14 mouse cellular contexts compared by ENCODE assay signal in genomic region chr1:179705154-179705553, GRCm38 (mm10). TPM values are rescaled to one million over a fixed set of nuclear protein-coding genes. Genes with fewer than 3 reads are reported as not detected.
DNase-seq lines count a peak whose midpoint lies in the region; ATAC-seq and TF ChIP-seq lines count a peak whose summit lies in the region.
"Had no signal": no experiment of that assay in that cellular context is flagged by ENCODE, and none has a peak within 500 bp of the region (broad histone marks: within the 10 kb centered on the region; RNA-seq: fewer than 3 reads in every experiment).

No protein-coding gene starts in this region.

- ATAC-seq in intestine, embryonic 16.5 days, result no peak
- ATAC-seq: CD4-positive, CD25-positive, alpha-beta regulatory T cell, adult 4 months had no signal

- no peak overlapping the region for H3K4me3 ChIP-seq in layer of hippocampus, adult 2 months
- H3K4me3 ChIP-seq in limb, embryonic 10.5 days, result no peak overlapping the region
- no peak overlapping the region for H3K4me3 ChIP-seq in intestine, embryonic 16.5 days (ENCODE audit: low read length)
- H3K4me3 ChIP-seq: heart, embryonic 13.5 days; limb, embryonic 12.5 days; megakaryocyte, embryonic 14.5 days; neural tube, embryonic 13.5 days; stomach, embryonic 15.5 days had no signal

- WGBS in limb, embryonic 10.5 days, result 93% methylated on average over 6 of the region's 6 CpGs
- WGBS in intestine, embryonic 16.5 days, result 88% methylated on average over 6 of the region's 6 CpGs

- peak; percentile 54 to 60 for DNase-seq in left cerebral cortex, adult 18-20 months (ENCODE audit: low spot score in 2 of 2)
- DNase-seq in left cerebral cortex, adult 11 months (ENCODE audit: low spot score), result no peak
- peak; percentile 47 for DNase-seq in fat pad, adult 2 months (ENCODE audit: extremely low read depth, low read depth, low spot score)
- peak; percentile 59 to 63 for DNase-seq in layer of hippocampus, adult 2 months (ENCODE audit: low spot score in 2 of 2)
- peak; percentile 58 to 81 for DNase-seq in right cerebral cortex, postnatal 10 days (ENCODE audit: low spot score in 2 of 2)
- no peak for DNase-seq in limb, embryonic 10.5 days (ENCODE audit: low spot score)
- no peak for DNase-seq in kidney, adult 8-10 months

- H3K4me1 ChIP-seq in limb, embryonic 10.5 days, result no peaks in the 10 kb centered on the region
- no peaks in the 10 kb centered on the region for H3K4me1 ChIP-seq in intestine, embryonic 16.5 days (ENCODE audit: control insufficient read depth, insufficient read depth, low read length)
- H3K4me1 ChIP-seq: limb, embryonic 12.5 days; neural tube, embryonic 13.5 days; stomach, embryonic 15.5 days had no signal

- H3K4me2 ChIP-seq in intestine, embryonic 16.5 days (ENCODE audit: low read depth, low read length), result no peak overlapping the region
- H3K4me2 ChIP-seq: heart, embryonic 13.5 days; limb, embryonic 12.5 days; neural tube, embryonic 13.5 days; stomach, embryonic 15.5 days had no signal

- no peak for TF ChIP-seq CTCF in layer of hippocampus, adult 2 months (conservative IDR thresholded peaks at IDR 0.05)

- H3K9me3 ChIP-seq in limb, embryonic 10.5 days (replicated peaks), result no peaks in the 10 kb centered on the region
- no peaks in the 10 kb centered on the region for H3K9me3 ChIP-seq in intestine, embryonic 16.5 days (ENCODE audit: control insufficient read depth, low read length)
- H3K9me3 ChIP-seq: heart, embryonic 13.5 days; limb, embryonic 12.5 days; megakaryocyte, embryonic 14.5 days; neural tube, embryonic 13.5 days; stomach, embryonic 15.5 days had no signal

- no peaks in the 10 kb centered on the region for H3K36me3 ChIP-seq in limb, embryonic 10.5 days
- no peaks in the 10 kb centered on the region for H3K36me3 ChIP-seq in intestine, embryonic 16.5 days (ENCODE audit: control insufficient read depth, insufficient read depth, low read length)
- H3K36me3 ChIP-seq: heart, embryonic 13.5 days; limb, embryonic 12.5 days; neural tube, embryonic 13.5 days; stomach, embryonic 15.5 days had no signal

- peak overlapping the region; percentile 79 for H3K27ac ChIP-seq in layer of hippocampus, adult 2 months
- no peak overlapping the region for H3K27ac ChIP-seq in limb, embryonic 10.5 days
- no peak overlapping the region for H3K27ac ChIP-seq in intestine, embryonic 16.5 days (ENCODE audit: low read length)
- H3K27ac ChIP-seq: heart, embryonic 13.5 days; limb, embryonic 12.5 days; neural tube, embryonic 13.5 days; stomach, embryonic 15.5 days had no signal

- no peak overlapping the region for H3K9ac ChIP-seq in intestine, embryonic 16.5 days (ENCODE audit: low read depth, low read length)
- H3K9ac ChIP-seq: heart, embryonic 13.5 days; limb, embryonic 12.5 days; neural tube, embryonic 13.5 days; stomach, embryonic 15.5 days had no signal

- no peaks in the 10 kb centered on the region for H3K27me3 ChIP-seq in limb, embryonic 10.5 days (ENCODE audit: low read depth, poor library complexity, severe bottlenecking)
- 0 out of 2 replicates have a peak, but pooled peaks cover 2% of the 10 kb centered on the region for H3K27me3 ChIP-seq in intestine, embryonic 16.5 days (replicated peaks; ENCODE audit: control insufficient read depth, insufficient read depth, low read length)
- H3K27me3 ChIP-seq: heart, embryonic 13.5 days; limb, embryonic 12.5 days; neural tube, embryonic 13.5 days; stomach, embryonic 15.5 days had no signal

RNA-seq across cellular contexts. Expression of gene Sccpdh, which starts 37.1 kb away (rescaled TPM):
- 10 to 100 TPM; 62.2 to 62.4 TPM for total RNA-seq in left cerebral cortex, adult 18-20 months (2021)
- total RNA-seq in layer of hippocampus, adult 2 months (2021), result 10 to 100 TPM; 54.6 to 56.1 TPM
- polyA plus RNA-seq in limb, embryonic 10.5 days (2016; fragmentation: Nextera tagmentation; extraction: Ambion mirVana), result 67.4 and 75.2 TPM in 2 replicates
- 47.1 and 49.8 TPM in 2 replicates for polyA plus RNA-seq in intestine, embryonic 16.5 days (2015; fragmentation: Nextera tagmentation; extraction: Ambion mirVana)

RNA-seq across cellular contexts. Expression of gene Kif28, which starts 39.9 kb away (rescaled TPM):
- total RNA-seq in left cerebral cortex, adult 18-20 months (2021), result under 1 TPM; 0.12 to 0.16 TPM
- under 1 TPM; 0.13 to 0.20 TPM for total RNA-seq in layer of hippocampus, adult 2 months (2021)
- polyA plus RNA-seq in limb, embryonic 10.5 days (2016; fragmentation: Nextera tagmentation; extraction: Ambion mirVana), result 0.09 TPM in 1 of 2 replicates, not detected in the other
- not detected in 2 replicates for polyA plus RNA-seq in intestine, embryonic 16.5 days (2015; fragmentation: Nextera tagmentation; extraction: Ambion mirVana)
- polyA plus RNA-seq: CD4-positive, CD25-positive, alpha-beta regulatory T cell, adult 4 months; heart, embryonic 13.5 days; limb, embryonic 12.5 days; neural tube, embryonic 13.5 days had no signal

Comparison
In these comparisons a context has a peak if more than half of its experiments do, and no peak if none do; other contexts are left out.
1. DNase-seq: peak in left cerebral cortex, adult 18-20 months (2 of 2), fat pad, adult 2 months (single experiment), layer of hippocampus, adult 2 months (2 of 2) and right cerebral cortex, postnatal 10 days (2 of 2); none in left cerebral cortex, adult 11 months (single experiment), limb, embryonic 10.5 days (single experiment) and kidney, adult 8-10 months (0 of 2).